Mouse (Mus musculus) liver, postnatal 0 days (tissue): ENCODE measurements around the gene Il33.

Experiments used
- CTCF ChIP-seq: sonication (generic); IDR thresholded peaks from 2 replicates; pipeline ENCODE4 v1.5.1; 2016; ENCODE audit warnings: antibody characterized with exemption, low read depth
- EP300 ChIP-seq: IDR thresholded peaks from 2 replicates; pipeline ENCODE4 v1.6.1; 2016; ENCODE audit warnings: antibody characterized with exemption, low read depth, mild to moderate bottlenecking

DNA sequence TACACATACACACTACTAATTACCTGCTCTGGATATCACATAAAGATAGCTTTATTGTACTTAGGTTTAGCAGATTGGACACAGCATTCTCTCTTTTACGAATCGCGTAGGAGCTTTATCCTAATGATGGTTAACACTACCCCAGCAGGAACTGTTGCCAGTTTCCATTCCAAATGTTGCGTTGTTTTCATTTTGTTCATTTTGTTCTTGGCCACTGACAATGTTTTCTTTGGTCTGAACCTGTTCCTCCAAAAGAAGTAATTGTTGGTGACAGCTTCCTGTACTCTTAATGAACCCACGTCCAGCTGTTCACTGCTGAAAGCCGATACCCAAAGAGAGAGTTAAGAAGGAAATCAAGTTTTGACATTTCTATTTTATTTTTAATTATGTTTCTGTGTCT lies 39.4 kb upstream of the Il33 start:
- TF ChIP-seq CTCF (no peak), EP300 (no peak)
